Mouse (Mus musculus): ENCODE measurements at regions not wholly inside any gene's neighbourhood (a gene's known extent, or its start where the extent isn't known, plus 50 kb on each side); places are given as distances from the start of the nearest gene placed in this dataset.

- Histone ChIP-seq H3K4me3 (ENCODE audit: low read depth, low read length) (no peak overlapping the region), H3K9ac (ENCODE audit: low read depth, low read length) (no peak overlapping the region), H3K27me3 (replicated peaks; ENCODE audit: control insufficient read depth, insufficient read depth, low read length) (no peaks in the 10 kb centered on the region), H3K4me2 (replicated peaks; ENCODE audit: low read depth) (no peak overlapping the region), H3K27ac (ENCODE audit: low read depth, low read length) (no peak overlapping the region), H3K4me1 (replicated peaks; ENCODE audit: control insufficient read depth, insufficient read depth, low read length) (no peaks in the 10 kb centered on the region), H3K9me3 (ENCODE audit: control insufficient read depth) (no peaks in the 10 kb centered on the region), H3K36me3 (ENCODE audit: control insufficient read depth, insufficient read depth) (no peaks in the 10 kb centered on the region)
- ATAC-seq, result no peak
- WGBS, result 79% methylated on average over 2 of the region's 2 CpGs
- TF ChIP-seq CTCF (IDR thresholded peaks at IDR 0.05; ENCODE audit: low read depth), result no peak
These were observed 168.4 kb downstream of the Pdgfra start for GRCm38 (mm10) chr5:75320536-75320935.

- no peak overlapping the region for H3K4me3 ChIP-seq (ENCODE audit: low read depth, low read length)
- ATAC-seq, result no peak
- H3K4me1 ChIP-seq (replicated peaks; ENCODE audit: control insufficient read depth, insufficient read depth, low read length), result no peaks in the 10 kb centered on the region
- 88% methylated on average over 3 of the region's 3 CpGs for WGBS
- H3K27me3 ChIP-seq (replicated peaks; ENCODE audit: control insufficient read depth, insufficient read depth, low read length), result no peaks in the 10 kb centered on the region
- no peak overlapping the region for H3K27ac ChIP-seq (ENCODE audit: low read depth, low read length)
- no peak overlapping the region for H3K9ac ChIP-seq (ENCODE audit: low read depth, low read length)
- H3K4me2 ChIP-seq (replicated peaks; ENCODE audit: low read depth), result no peak overlapping the region
- H3K36me3 ChIP-seq (ENCODE audit: control insufficient read depth, insufficient read depth), result no peaks in the 10 kb centered on the region
- no peaks in the 10 kb centered on the region for H3K9me3 ChIP-seq (ENCODE audit: control insufficient read depth)
- TF ChIP-seq CTCF (IDR thresholded peaks at IDR 0.05; ENCODE audit: low read depth), result no peak
These were observed 182.0 kb downstream of the Pdgfra start for GRCm38 (mm10) chr5:75334050-75334449.

- 77% methylated on average over 11 of the region's 11 CpGs for WGBS
These were observed 184.4 kb downstream of the Pdgfra start for GRCm38 (mm10) chr5:75336454-75336853.

GRCm38 (mm10) chr5:75338439-75338838 is 186.3 kb downstream of the Pdgfra start:
- no peak for ATAC-seq
- H3K9ac ChIP-seq (ENCODE audit: low read depth, low read length), result no peak overlapping the region
- H3K9me3 ChIP-seq (ENCODE audit: control insufficient read depth), result no peaks in the 10 kb centered on the region
- H3K27me3 ChIP-seq (replicated peaks; ENCODE audit: control insufficient read depth, insufficient read depth, low read length), result no peaks in the 10 kb centered on the region
- WGBS, result 91% methylated on average over 11 of the region's 11 CpGs
- TF ChIP-seq CTCF (IDR thresholded peaks at IDR 0.05; ENCODE audit: low read depth), result no peak
- H3K4me1 ChIP-seq (replicated peaks; ENCODE audit: control insufficient read depth, insufficient read depth, low read length), result no peaks in the 10 kb centered on the region
- H3K27ac ChIP-seq (ENCODE audit: low read depth, low read length), result no peak overlapping the region
- H3K4me3 ChIP-seq (ENCODE audit: low read depth, low read length), result no peak overlapping the region
- H3K36me3 ChIP-seq (ENCODE audit: control insufficient read depth, insufficient read depth), result no peaks in the 10 kb centered on the region
- no peak overlapping the region for H3K4me2 ChIP-seq (replicated peaks; ENCODE audit: low read depth)

More at GRCm38 (mm10) chr5:75336454-75336853, 184.4 kb downstream of the Pdgfra start:
- Histone ChIP-seq H3K27ac (ENCODE audit: low read depth, low read length) (no peak overlapping the region), H3K9ac (ENCODE audit: low read depth, low read length) (no peak overlapping the region), H3K36me3 (ENCODE audit: control insufficient read depth, insufficient read depth) (no peaks in the 10 kb centered on the region), H3K9me3 (ENCODE audit: control insufficient read depth) (no peaks in the 10 kb centered on the region), H3K4me1 (replicated peaks; ENCODE audit: control insufficient read depth, insufficient read depth, low read length) (no peaks in the 10 kb centered on the region), H3K4me2 (replicated peaks; ENCODE audit: low read depth) (no peak overlapping the region), H3K4me3 (ENCODE audit: low read depth, low read length) (no peak overlapping the region), H3K27me3 (replicated peaks; ENCODE audit: control insufficient read depth, insufficient read depth, low read length) (no peaks in the 10 kb centered on the region)
- ATAC-seq, result no peak
- no peak for TF ChIP-seq CTCF (IDR thresholded peaks at IDR 0.05; ENCODE audit: low read depth)

GRCm38 (mm10) chr5:75342599-75342998 is 190.5 kb downstream of the Pdgfra start:
- H3K27me3 ChIP-seq (replicated peaks; ENCODE audit: control insufficient read depth, insufficient read depth, low read length), result no peaks in the 10 kb centered on the region
- H3K27ac ChIP-seq (ENCODE audit: low read depth, low read length), result no peak overlapping the region
- no peak overlapping the region for H3K4me3 ChIP-seq (ENCODE audit: low read depth, low read length)
- no peaks in the 10 kb centered on the region for H3K36me3 ChIP-seq (ENCODE audit: control insufficient read depth, insufficient read depth)
- no peak for TF ChIP-seq CTCF (IDR thresholded peaks at IDR 0.05; ENCODE audit: low read depth)
- H3K4me2 ChIP-seq (replicated peaks; ENCODE audit: low read depth), result no peak overlapping the region
- H3K9me3 ChIP-seq (ENCODE audit: control insufficient read depth), result no peaks in the 10 kb centered on the region
- no peaks in the 10 kb centered on the region for H3K4me1 ChIP-seq (replicated peaks; ENCODE audit: control insufficient read depth, insufficient read depth, low read length)
- WGBS, result 84% methylated on average over 7 of the region's 7 CpGs
- no peak overlapping the region for H3K9ac ChIP-seq (ENCODE audit: low read depth, low read length)
- no peak for ATAC-seq

GRCm38 (mm10) chr5:75346836-75347773 is 195.0 kb downstream of the Pdgfra start:
- no peaks in the 10 kb centered on the region for H3K36me3 ChIP-seq (ENCODE audit: control insufficient read depth, insufficient read depth)
- H3K27ac ChIP-seq (ENCODE audit: low read depth, low read length), result no peak overlapping the region
- H3K27me3 ChIP-seq (replicated peaks; ENCODE audit: control insufficient read depth, insufficient read depth, low read length), result no peaks in the 10 kb centered on the region
- H3K4me1 ChIP-seq (replicated peaks; ENCODE audit: control insufficient read depth, insufficient read depth, low read length), result no peaks in the 10 kb centered on the region
- H3K4me3 ChIP-seq (ENCODE audit: low read depth, low read length), result no peak overlapping the region
- no peak overlapping the region for H3K9ac ChIP-seq (ENCODE audit: low read depth, low read length)
- TF ChIP-seq CTCF (IDR thresholded peaks at IDR 0.05; ENCODE audit: low read depth), result no peak
- no peak for ATAC-seq
- no peaks in the 10 kb centered on the region for H3K9me3 ChIP-seq (ENCODE audit: control insufficient read depth)
- 50% methylated on average over 11 of the region's 11 CpGs for WGBS
- H3K4me2 ChIP-seq (replicated peaks; ENCODE audit: low read depth), result no peak overlapping the region

All from intestine, postnatal 0 days (tissue).